Mouse (Mus musculus): ENCODE results near the gene Gna15.

The Gna15 gene

DNA sequence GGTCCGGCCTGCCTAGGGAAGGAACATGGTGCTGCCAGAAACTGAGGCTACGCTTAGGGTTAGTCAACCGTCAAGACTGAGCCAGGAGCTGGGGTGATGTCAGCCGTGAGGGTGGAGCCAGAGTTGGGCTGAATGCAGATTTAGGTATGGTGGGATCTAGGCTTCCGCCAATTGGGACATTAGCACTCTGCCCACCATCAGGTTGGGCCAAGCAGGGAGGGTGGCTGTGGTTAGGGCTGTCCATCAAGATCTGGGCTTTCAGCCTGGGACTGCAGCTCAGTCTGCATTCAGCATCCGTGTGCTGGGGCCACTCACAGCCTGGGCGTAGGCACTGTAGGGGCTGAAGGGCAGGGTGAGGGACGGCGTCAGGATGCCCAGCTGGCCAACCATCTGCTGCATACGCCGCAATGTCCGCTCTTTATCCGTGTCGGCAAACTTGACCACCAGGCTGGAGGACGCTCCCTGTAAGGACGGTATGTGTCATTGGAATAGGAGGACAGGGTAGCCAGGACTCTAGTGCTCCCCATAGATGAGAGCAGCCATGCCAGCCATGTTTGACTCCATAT, 56.3 kb downstream of the Gna15 start:
- DNase-seq (ENCODE audit: low read depth, low spot score): no peak

DNA sequence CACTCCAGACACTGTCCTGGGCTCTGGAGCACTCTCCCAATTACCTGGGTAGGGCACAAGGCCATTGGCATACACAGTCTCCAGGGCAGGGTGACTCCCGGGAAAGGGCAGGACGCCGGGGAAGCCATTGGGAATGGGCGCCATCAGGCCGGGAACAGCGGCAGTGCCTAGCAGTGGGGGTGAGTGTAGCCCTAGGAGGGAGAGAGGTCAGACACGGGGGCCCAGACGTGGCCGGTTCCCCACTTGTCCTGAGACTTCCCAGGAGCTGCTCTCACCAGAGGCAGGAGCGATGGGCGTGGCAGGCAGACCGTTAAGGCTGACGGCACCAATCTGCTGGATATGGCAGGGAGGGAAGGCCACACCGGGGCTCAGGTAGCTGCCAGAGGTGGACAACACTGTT, 57.1 kb downstream of the Gna15 start:
- DNase-seq (ENCODE audit: low read depth, low spot score): no peak

- no peak for DNase-seq (ENCODE audit: low read depth, low spot score)
These were observed 58.0 kb downstream of the Gna15 start for GRCm38 (mm10) chr10:81466066-81466465.

DNA sequence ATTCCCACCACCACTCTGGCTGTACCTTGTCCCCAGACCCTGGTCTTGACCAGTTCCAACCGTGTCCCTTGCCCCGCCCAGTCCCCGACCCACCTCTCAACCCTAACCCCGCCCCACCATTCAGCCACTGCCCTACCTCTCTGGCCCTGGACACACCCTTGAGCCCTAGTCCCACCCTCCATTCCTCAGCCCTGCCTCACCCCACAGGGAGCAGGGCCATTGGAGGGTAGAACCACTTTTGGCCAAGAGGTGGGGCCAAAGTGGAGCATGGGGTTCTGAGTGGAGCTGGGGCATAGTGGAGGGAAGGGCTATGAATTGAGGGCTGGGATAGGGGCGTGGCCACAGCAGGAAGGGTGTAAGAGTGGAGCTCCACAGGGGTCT, 58.8 kb downstream of the Gna15 start:
- DNase-seq (ENCODE audit: low read depth, low spot score): no peak

DNA sequence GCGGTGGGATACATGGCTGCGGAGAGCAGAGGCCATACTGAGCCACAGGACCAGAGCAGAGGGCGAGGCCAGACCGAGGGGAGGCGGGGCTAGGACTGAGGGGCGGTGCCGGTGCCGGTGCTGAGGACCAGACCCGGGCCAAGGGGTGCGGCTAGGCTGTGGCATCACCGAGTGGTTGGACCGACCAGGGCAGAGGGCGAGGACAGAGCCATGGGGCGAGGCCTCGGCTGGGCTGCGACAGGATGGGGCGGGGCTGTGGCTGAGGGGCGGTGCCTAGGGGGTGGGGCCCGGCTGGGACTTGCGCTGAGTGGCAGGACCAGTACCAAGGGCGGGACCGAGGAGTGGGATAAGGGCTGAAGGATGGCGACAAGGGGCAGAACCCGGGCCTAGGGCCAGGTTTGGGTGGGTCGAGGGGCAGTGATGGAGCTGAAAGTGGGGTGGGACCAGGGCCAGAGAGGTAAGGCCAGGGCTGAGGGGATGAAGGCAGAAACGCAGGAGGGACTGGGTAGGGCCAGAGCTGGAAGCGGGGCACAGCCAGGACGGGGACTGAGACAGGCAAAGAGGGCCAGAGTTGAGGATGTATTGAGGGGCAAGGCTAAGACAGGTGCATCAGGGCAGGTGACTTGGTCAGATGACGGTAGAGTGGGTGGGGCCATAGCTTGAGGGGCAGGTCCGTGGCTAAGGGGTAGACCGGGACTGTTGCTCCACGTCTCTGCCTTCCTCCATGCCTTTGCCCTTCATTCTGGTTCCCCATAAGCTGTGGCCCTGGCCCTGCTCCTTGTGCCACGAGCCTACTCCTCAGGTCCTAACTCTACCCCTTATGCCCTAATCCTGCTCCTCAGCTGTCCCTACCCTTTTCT, 59.4 kb downstream of the Gna15 start:
- no peak for DNase-seq (ENCODE audit: low read depth, low spot score)

DNA sequence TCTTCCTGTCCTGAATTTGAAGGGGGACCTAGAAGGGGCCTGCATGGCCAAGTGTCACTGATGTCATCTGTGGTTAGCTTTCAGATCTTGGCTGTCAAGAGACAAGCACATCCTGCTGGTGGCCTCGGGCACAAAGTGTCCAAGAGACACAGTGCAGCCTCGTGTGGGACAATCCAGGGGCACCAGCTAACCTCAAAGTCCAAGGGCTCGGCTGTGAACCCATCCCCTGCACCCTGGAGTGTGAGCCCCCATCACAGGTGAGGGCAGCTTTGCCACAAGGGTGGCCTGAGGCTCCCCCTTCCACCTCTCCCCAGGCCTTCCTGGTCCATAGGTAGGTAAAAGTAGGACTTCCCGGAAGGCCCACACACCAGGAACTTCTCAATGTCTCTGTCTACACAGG, 60.5 kb downstream of the Gna15 start:
- DNase-seq (ENCODE audit: low read depth, low spot score): no peak

GRCm38 (mm10) chr10:81462917-81463316, 61.1 kb downstream of the Gna15 start:
- no peak for DNase-seq (ENCODE audit: low read depth, low spot score)

GRCm38 (mm10) chr10:81462415-81462804, 61.6 kb downstream of the Gna15 start:
- DNase-seq (ENCODE audit: low read depth, low spot score): no peak

- no peak for DNase-seq (ENCODE audit: low read depth, low spot score)
These were observed 62.2 kb downstream of the Gna15 start for GRCm38 (mm10) chr10:81461673-81462414.

DNA sequence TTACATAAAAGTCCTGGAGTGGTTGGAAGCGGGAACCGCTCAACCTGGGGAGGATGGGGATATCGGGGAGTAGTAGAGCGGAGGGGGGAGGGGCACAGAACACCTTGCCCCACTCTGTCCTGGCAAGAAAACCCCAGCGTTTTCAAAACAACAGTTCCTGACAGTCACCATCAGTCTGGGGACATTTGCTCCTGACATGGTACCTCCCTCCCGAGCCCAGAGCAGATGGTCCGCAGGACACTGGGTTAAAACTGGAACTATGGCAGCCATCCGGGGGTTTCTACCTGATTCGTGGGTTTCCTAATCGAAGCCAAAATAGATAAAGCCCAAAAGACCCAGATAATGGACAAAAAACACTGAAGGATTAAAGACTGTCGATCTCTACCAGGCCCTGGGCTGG, 63.1 kb downstream of the Gna15 start:
- DNase-seq (ENCODE audit: low read depth, low spot score): no peak

DNA sequence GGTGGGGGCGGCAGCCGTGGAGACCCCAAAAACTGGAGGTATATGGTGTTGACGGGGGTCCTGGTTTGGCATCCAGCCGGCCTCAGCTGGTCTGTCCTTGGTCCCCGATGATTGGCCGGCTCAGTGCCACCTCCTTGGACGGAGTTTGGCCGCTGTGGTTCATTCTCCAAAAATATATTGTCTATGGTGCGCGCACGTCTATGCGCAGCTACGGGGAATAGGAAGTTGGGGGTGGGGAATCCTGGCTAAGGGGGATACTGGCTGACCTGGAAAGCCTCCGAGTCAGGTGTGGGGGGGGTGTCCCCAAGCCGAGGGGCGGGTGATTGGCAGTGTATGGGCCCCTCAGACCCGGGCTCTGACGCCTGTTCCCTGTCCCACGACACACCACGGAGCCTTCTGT, 63.6 kb downstream of the Gna15 start:
- DNase-seq (ENCODE audit: low read depth, low spot score): no peak

DNA sequence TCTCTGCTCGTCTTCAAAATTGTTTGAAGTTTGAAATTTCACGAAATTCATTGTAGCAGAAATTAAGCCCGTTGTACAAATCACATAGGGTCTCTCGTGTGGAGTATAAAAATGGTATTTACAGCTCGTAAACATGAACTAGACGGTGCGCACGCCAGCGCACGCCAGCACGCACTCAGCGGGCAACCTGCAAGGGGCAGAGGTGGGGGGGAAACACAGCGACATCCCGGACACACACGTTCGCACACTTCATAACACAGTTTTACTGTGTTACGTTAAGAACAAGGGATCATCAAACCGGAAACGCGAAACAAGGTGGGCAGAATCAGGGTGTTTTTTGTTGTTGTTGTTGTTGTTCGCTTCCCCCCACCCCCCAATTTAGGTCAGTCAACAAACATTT, 64.6 kb downstream of the Gna15 start:
- DNase-seq (ENCODE audit: low read depth, low spot score): no peak

DNA sequence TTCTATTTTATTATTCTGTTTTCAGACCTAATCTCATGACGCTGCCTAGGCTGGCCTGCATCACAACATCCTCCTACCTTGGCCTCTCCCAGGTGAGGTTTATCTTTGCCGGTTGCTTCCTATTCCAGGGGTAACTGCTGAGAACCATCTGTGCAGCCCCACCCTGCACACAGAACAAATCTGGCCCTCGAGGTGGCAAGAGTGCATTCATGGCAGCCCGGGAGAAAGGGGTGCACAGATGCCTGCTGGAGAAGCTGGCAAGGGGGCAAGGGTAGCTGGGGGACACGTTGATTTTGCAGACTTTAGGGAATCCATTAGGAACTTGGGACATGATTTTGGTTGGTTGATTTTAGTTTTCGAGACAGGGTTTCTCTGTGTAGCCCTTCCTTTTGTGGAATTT, 65.8 kb downstream of the Gna15 start:
- DNase-seq (ENCODE audit: low read depth, low spot score): no peak

DNA sequence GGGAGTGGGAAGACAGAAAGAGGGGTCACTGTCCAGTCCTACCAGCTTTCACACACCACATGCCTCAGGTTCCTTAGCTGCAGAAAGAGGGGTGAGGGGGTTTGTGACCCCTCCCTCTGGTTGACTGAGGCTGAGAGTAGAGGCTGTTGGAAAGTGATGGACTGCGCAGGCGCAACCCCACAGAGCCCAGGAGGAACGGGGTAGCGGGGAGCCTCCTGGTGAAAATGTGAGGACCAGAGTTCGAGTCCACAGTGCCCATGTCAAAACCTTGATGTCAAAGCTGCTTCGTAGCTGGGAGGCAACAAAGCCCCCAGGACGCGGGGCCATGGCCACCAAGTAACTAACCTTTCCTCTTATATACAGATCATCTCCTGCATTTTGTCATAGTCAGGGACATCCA, 66.4 kb downstream of the Gna15 start:
- no peak for DNase-seq (ENCODE audit: low read depth, low spot score)

DNA sequence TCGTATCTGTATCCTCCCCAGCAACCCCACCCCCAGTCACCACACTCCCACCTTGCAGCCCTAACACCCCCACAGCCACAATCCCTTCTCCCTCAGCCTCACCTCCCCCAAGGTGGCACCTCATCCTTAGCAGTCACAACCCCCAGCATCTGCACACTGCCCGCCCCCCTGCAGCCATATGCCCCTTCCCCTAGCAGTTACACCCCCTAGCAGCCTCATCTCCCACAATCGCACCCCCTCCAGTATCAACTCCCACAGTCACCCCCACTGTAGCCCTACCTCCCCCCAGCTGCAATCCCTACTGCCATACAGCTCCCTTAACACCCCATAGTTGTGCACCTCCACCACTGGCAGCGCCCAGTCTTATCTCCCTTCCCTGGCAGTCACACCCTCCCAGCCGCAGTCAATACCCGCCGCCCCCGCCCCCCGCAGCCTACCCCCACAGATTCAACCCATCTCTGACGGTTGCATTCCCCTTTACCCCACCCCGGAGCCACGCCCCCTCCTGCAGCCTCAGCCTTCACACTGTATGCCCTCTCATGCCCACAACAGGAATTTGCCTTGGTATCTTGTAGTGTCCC, 67.0 kb downstream of the Gna15 start:
- DNase-seq (ENCODE audit: low read depth, low spot score): no peak

DNA sequence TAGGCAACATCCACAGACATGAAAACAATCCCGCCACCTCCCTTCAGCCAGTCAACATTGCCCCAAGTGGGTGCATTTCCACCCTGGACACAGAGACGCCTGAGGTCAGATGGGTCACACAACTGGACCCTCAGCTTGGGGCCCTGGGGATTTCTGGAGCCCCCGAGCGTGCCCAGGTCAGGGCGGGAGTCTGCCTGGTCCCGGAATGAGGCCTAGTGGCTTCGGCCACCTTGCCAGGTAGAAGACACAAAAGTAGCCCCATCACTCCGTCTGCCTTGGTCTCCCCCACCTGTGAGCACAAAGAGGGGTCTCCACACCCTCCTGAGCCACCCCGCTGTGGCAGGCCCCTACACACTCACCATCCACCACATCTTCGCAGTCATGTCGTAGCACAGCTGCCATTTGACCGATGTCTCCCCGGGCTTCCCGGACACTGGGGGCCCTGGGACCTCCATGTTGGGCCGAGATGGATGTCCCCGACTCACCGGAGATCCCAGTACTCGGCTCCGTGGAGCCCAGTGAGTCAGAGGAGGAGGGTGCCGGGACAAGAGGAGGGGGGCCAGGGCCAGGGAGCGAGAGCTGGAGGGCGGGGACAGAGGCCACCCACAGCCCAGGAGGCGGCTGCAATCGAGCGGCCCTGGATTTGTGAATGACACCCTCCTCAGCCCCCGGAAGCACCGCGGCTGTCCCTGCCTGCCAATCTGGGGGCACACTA, 68.7 kb downstream of the Gna15 start, which contains the start of gene Nfic:
Nfic (minus strand) TSS at position 455 of the 715 bp plus-strand sequence.
- no peak for DNase-seq (ENCODE audit: low read depth, low spot score)

GRCm38 (mm10) chr10:81454106-81454505, 69.9 kb downstream of the Gna15 start:
- no peak for DNase-seq (ENCODE audit: low read depth, low spot score)

- no peak for DNase-seq (ENCODE audit: low read depth, low spot score)
These were observed 71.1 kb downstream of the Gna15 start for GRCm38 (mm10) chr10:81452947-81453288.
